Mouse (Mus musculus) MEL (cell line): ENCODE measurements at regions not wholly inside any gene's neighbourhood (a gene's known extent, or its start where the extent isn't known, plus 50 kb on each side); places are given as distances from the start of the nearest gene placed in this dataset.

Source experiments
- DNase-seq: peaks from one replicate; pipeline ENCODE4 v3.0.0; 2011; ENCODE audit warnings: low read depth, low spot score
- H3K27ac ChIP-seq: 2 replicates; pipeline ENCODE4 v1.5.1; 2012; ENCODE audit warnings: low read depth, mild to moderate bottlenecking, control low read depth, low read length, moderate library complexity; ENCODE audit not compliant: control insufficient read depth
- H3K27me3 ChIP-seq, 2 experiments: fragments of 150-350 bp in 1 of 2; sonication (generic) in 1 of 2; 2 replicates each; pipeline ENCODE4 v1.6.1; 2012; ENCODE audit warnings: low read length in 2 of 2, mild to moderate bottlenecking in 2 of 2, improper control_type of control experiment in 1 of 2, moderate library complexity in 1 of 2; ENCODE audit not compliant: insufficient read depth in 2 of 2, control insufficient read depth in 1 of 2
- H3K36me3 ChIP-seq, 2 experiments: 2 replicates each; pipeline ENCODE4 v1.6.1; 2012 to 2014; ENCODE audit warnings: low read length in 2 of 2, improper control_type of control experiment in 1 of 2, inconsistent platforms in 1 of 2, mild to moderate bottlenecking in 1 of 2; ENCODE audit not compliant: insufficient read depth in 2 of 2, control insufficient read depth in 1 of 2
- H3K4me1 ChIP-seq, 2 experiments: fragments of 150-350 bp in 1 of 2; sonication (generic) in 1 of 2; 2 replicates each; pipeline ENCODE4 v1.6.1; 2012; ENCODE audit warnings: low read length in 2 of 2, improper control_type of control experiment in 1 of 2, mild to moderate bottlenecking in 1 of 2; ENCODE audit not compliant: insufficient read depth in 2 of 2, control insufficient read depth in 1 of 2
- H3K4me3 ChIP-seq, 2 experiments: fragments of 150-350 bp in 1 of 2; sonication (generic) in 1 of 2; 2 replicates each; pipeline ENCODE4 v1.5.1; 2012; ENCODE audit warnings: low read depth in 2 of 2, low read length in 2 of 2, mild to moderate bottlenecking in 2 of 2, moderate library complexity in 2 of 2, control low read depth in 1 of 2, improper control_type of control experiment in 1 of 2; ENCODE audit not compliant: control insufficient read depth in 1 of 2, insufficient read depth in 1 of 2
- H3K79me2 ChIP-seq: 2 replicates; pipeline ENCODE4 v1.6.1; 2012; ENCODE audit warnings: mild to moderate bottlenecking, low read length, moderate library complexity; ENCODE audit not compliant: control insufficient read depth, poor library complexity, insufficient read depth
- H3K9ac ChIP-seq: 2 replicates; pipeline ENCODE4 v1.6.1; 2012; ENCODE audit warnings: low read depth, mild to moderate bottlenecking, control low read depth, low read length, moderate library complexity; ENCODE audit not compliant: control insufficient read depth, poor library complexity, severe bottlenecking
- H3K9me3 ChIP-seq: fragments of 150-350 bp; sonication (generic); replicated peaks from 2 replicates; pipeline ENCODE4 v1.6.1; 2012; ENCODE audit warnings: mild to moderate bottlenecking, low read length, improper control_type of control experiment, moderate library complexity; ENCODE audit not compliant: insufficient read depth
- CHD1 ChIP-seq: IDR thresholded peaks from 2 replicates; pipeline ENCODE4 v1.6.1; 2012; ENCODE audit warnings: low read depth, mild to moderate bottlenecking, inconsistent platforms, low read length, improper control_type of control experiment
- CHD2 ChIP-seq: IDR thresholded peaks from 2 replicates; pipeline ENCODE4 v1.6.1; 2011; ENCODE audit warnings: low read length, improper control_type of control experiment
- CTCF ChIP-seq, 3 experiments: IDR thresholded peaks in 2 of 3; conservative IDR thresholded peaks in 1 of 3; 2 replicates each; pipeline ENCODE4 v1.5.1; 2011 to 2012; ENCODE audit warnings: low read length in 3 of 3, low read depth in 2 of 3, mild to moderate bottlenecking in 2 of 3, improper control_type of control experiment in 1 of 3, inconsistent platforms in 1 of 3, mixed read lengths in 1 of 3, moderate library complexity in 1 of 3; ENCODE audit not compliant: control insufficient read depth in 1 of 3, insufficient read depth in 1 of 3, poor library complexity in 1 of 3, severe bottlenecking in 1 of 3
- HCFC1 ChIP-seq: IDR thresholded peaks from 2 replicates; pipeline ENCODE4 v1.6.1; 2012; ENCODE audit warnings: low read depth, mild to moderate bottlenecking, inconsistent platforms, low read length, improper control_type of control experiment, moderate library complexity
- MAZ ChIP-seq: IDR thresholded peaks from 2 replicates; pipeline ENCODE4 v1.6.1; 2012; ENCODE audit warnings: low read depth, mild to moderate bottlenecking, inconsistent platforms, low read length, improper control_type of control experiment
- MEF2A ChIP-seq: IDR thresholded peaks from 2 replicates; pipeline ENCODE4 v1.6.1; 2014; ENCODE audit warnings: low read depth, mild to moderate bottlenecking, inconsistent platforms, low read length, improper control_type of control experiment; ENCODE audit not compliant: poor library complexity, insufficient replicate concordance, severe bottlenecking; ENCODE audit errors: extremely low read depth
- MYC ChIP-seq: IDR thresholded peaks from 2 replicates; pipeline ENCODE4 v1.6.1; 2011; ENCODE audit warnings: low read depth, mild to moderate bottlenecking, low read length, improper control_type of control experiment, moderate library complexity
- RAD21 ChIP-seq: IDR thresholded peaks from 2 replicates; pipeline ENCODE4 v1.6.1; 2011; ENCODE audit warnings: mild to moderate bottlenecking, low read depth, low read length, improper control_type of control experiment
- RCOR1 ChIP-seq: IDR thresholded peaks from 2 replicates; pipeline ENCODE4 v1.6.1; 2012; ENCODE audit warnings: low read depth, mild to moderate bottlenecking, inconsistent platforms, low read length, improper control_type of control experiment
- TCF12 ChIP-seq: IDR thresholded peaks from 2 replicates; pipeline ENCODE4 v1.6.1; 2014; ENCODE audit warnings: low read depth, mild to moderate bottlenecking, inconsistent platforms, low read length, improper control_type of control experiment, moderate library complexity
- ZC3H11A ChIP-seq: IDR thresholded peaks from 2 replicates; pipeline ENCODE4 v1.6.1; 2012; ENCODE audit warnings: low read depth, mild to moderate bottlenecking, inconsistent platforms, low read length, improper control_type of control experiment
- ZKSCAN1 ChIP-seq: IDR thresholded peaks from 2 replicates; pipeline ENCODE4 v1.6.1; 2012; ENCODE audit warnings: low read depth, mild to moderate bottlenecking, inconsistent platforms, low read length, improper control_type of control experiment, moderate library complexity
- ZMIZ1 ChIP-seq: IDR thresholded peaks from 2 replicates; pipeline ENCODE4 v1.6.1; 2012; ENCODE audit warnings: low read depth, mild to moderate bottlenecking, inconsistent platforms, low read length, improper control_type of control experiment, moderate library complexity
- ZNF384 ChIP-seq: IDR thresholded peaks from 2 replicates; pipeline ENCODE4 v1.6.1; 2012; ENCODE audit warnings: low read depth, mild to moderate bottlenecking, inconsistent platforms, low read length, improper control_type of control experiment

DNA sequence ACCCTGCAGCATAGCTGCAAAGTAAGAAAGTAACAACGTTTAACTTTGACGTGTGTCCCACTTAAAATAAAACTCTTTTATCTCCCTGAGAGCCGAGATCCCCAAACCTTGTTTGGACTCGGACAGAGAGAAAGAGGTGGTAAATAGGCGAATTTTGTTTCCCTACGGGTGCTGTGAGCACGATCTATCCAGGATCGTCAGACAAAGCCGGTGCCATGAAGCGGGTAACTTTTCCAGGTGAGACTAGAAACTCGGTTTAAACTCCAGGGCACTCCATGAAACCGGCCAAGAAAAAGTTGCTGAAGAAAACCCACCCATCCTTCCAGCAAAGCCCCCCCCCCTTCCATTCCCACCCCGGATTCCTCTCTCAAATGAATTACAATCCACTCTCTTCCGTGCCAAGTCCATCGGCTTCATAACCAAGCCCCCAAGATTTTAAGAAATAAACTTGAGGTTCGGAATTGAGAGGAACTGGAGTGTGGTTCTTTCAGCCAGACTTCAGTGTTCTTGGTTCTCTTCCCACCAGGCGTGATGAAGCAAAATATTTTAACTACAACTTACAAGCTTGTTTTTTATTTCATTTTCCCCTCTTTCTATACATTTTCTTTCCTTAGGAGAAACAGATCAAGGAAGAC, 153.7 kb downstream of the Insig2 start:
- no peak for DNase-seq
- H3K36me3 ChIP-seq = no peaks in the 10 kb centered on the region
- no peaks in the 10 kb centered on the region for H3K4me1 ChIP-seq
- H3K27me3 ChIP-seq = no peaks in the 10 kb centered on the region
- TF ChIP-seq ZC3H11A (no peak), CTCF (IDR thresholded peaks at IDR 0.05 in 2 of 3, conservative IDR thresholded peaks at IDR 0.05 in 1 of 3; ENCODE audit: control insufficient read depth in 1 of 3, insufficient read depth in 1 of 3, low read depth in 2 of 3, low read length in 3 of 3, poor library complexity in 1 of 3, severe bottlenecking in 1 of 3) (no peak), CHD1 (no peak), MEF2A (no peak), ZMIZ1 (no peak), TCF12 (no peak), ZNF384 (no peak), RAD21 (no peak)
- H3K79me2 ChIP-seq = no peaks in the 10 kb centered on the region
- no peak overlapping the region for H3K4me3 ChIP-seq
- no peaks in the 10 kb centered on the region for H3K9me3 ChIP-seq
- no peak overlapping the region for H3K27ac ChIP-seq
- H3K9ac ChIP-seq = no peak overlapping the region

DNA sequence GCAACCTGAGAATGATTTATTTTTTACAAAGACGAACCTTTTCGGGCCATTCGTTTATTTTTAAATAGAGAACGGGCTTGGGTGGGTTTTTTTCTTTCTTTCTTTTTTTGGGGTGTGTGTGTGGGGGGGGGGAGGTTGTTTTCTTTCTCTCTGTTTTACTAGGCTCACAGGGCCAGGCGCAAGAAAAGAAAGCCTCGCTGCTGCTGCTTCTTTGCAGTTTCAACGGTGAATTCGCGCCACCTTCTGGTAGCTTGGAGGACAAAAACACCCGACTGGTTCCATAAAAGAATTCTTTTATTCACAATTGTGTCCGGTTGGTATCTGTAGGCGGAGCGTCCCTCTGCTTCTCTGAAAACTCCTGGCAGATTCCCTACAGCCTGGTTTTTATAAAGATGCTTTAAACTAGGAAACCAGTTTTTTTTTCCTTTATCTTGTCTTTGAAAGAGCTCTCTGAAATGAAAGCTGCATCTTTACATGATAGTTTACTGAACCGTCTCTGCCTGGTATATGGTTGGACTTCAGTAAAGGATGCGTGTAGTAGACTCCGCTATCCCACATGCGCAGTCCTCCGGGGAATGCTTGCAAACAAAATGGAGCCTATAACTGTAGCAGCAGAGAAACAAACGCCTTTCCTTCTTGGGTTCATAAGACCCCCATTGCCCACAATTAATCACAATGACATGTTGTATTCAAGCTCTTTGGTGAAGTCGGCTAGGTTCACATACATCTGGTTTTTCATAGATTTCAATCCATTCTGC, 151.9 kb downstream of the Insig2 start:
- Histone ChIP-seq H3K27me3 (no peaks in the 10 kb centered on the region), H3K4me1 (no peaks in the 10 kb centered on the region), H3K27ac (no peak overlapping the region), H3K9me3 (no peaks in the 10 kb centered on the region), H3K4me3 (no peak overlapping the region), H3K9ac (no peak overlapping the region), H3K36me3 (no peaks in the 10 kb centered on the region), H3K79me2 (no peaks in the 10 kb centered on the region)
- DNase-seq = no peak
- TF ChIP-seq HCFC1 (no peak), RCOR1 (no peak), ZKSCAN1 (no peak), ZC3H11A (no peak), ZNF384 (no peak), CHD2 (no peak), MAZ (no peak), RAD21 (no peak), MEF2A (no peak), MYC (no peak)
